Mouse (Mus musculus) C2C12 (cell line): ENCODE measurements around the gene Znrd1as. TPM values are rescaled to one million over a fixed set of nuclear protein-coding genes. Genes with fewer than 3 reads are reported as not detected.

Experiments used
- H3K27me3 ChIP-seq: one replicate; pipeline ENCODE4 v1.6.1; 2011; ENCODE audit not compliant: control insufficient read depth, insufficient read depth, insufficient read length
- H3K36me3 ChIP-seq: one replicate; pipeline ENCODE4 v1.6.1; 2011; ENCODE audit not compliant: control insufficient read depth, insufficient read depth
- H3K4me3 ChIP-seq: one replicate; pipeline ENCODE4 v1.5.1; 2011; ENCODE audit warnings: mild to moderate bottlenecking, control low read depth; ENCODE audit not compliant: poor library complexity, insufficient read depth, severe bottlenecking
- H3K79me2 ChIP-seq: one replicate; pipeline ENCODE4 v1.6.1; 2011; ENCODE audit not compliant: control insufficient read depth, insufficient read depth
- H3K79me3 ChIP-seq: one replicate; pipeline ENCODE4 v1.6.1; 2011; ENCODE audit warnings: low read depth, control low read depth
- H3ac ChIP-seq: one replicate; pipeline ENCODE3; 2011; ENCODE audit warnings: low read depth; ENCODE audit not compliant: control insufficient read depth, insufficient read length
- CEBPB ChIP-seq: IDR thresholded peaks from one replicate; pipeline ENCODE4 v1.6.1; 2011; ENCODE audit warnings: low read depth, mild to moderate bottlenecking, control low read depth, moderate library complexity
- CTCF ChIP-seq: IDR thresholded peaks from one replicate; pipeline ENCODE4 v1.5.1; 2011; ENCODE audit not compliant: control insufficient read depth, insufficient read depth, insufficient read length
- FOSL1 ChIP-seq: IDR thresholded peaks from one replicate; pipeline ENCODE4 v1.8.0; 2011; ENCODE audit warnings: mild to moderate bottlenecking, low read length; ENCODE audit not compliant: poor library complexity, insufficient read depth, severe bottlenecking
- MAX ChIP-seq: IDR thresholded peaks from one replicate; pipeline ENCODE4 v1.6.1; 2011; ENCODE audit warnings: mild to moderate bottlenecking, control low read depth
- MYOD1 ChIP-seq: IDR thresholded peaks from one replicate; pipeline ENCODE4 v1.6.1; 2011; ENCODE audit warnings: low read depth; ENCODE audit not compliant: control insufficient read depth, insufficient read length
- MYOG ChIP-seq: IDR thresholded peaks from one replicate; pipeline ENCODE4 v1.6.1; 2011; ENCODE audit not compliant: control insufficient read depth, insufficient read length; ENCODE audit errors: extremely low read depth
- USF1 ChIP-seq: IDR thresholded peaks from one replicate; pipeline ENCODE4 v1.6.1; 2011; ENCODE audit warnings: low read depth, mild to moderate bottlenecking, control low read depth, moderate library complexity
- polyA plus RNA-seq: library from polyadenylated mRNA; unstranded; fragments of >200 nt; fragmentation: generic; extraction: Trizol; gene quantifications from one replicate; pipeline ENCODE4 v1.2.1, GENCODE M21; 2012; ENCODE audit warnings: missing spikeins

The Znrd1as gene
- polyA plus RNA-seq, 1 experiment, result 3.2 TPM

DNA sequence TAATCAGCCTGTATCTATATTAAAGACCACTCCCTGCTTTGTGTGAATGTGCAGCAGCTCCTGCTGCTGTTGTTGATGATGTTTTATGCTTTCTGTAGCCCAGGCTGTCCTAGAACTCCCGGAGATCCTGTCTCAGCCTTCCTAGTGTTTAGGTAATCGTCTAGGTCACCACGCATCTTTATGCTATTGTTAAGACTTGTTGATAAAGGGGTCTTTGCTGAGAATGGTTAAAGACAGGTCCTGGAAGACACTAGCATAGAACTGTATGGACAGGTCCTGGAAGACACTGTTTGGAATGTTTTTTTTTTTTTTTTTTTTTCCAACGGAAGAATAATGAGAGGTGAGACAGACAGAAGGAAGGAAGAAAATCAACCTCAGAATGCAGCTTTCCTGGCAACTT lies 45.0 kb downstream of the Znrd1as start:
- peak overlapping the region; percentile 24 for H3ac ChIP-seq
- peaks cover 9% of the 10 kb centered on the region for H3K79me2 ChIP-seq
- H3K27me3 ChIP-seq, result no peaks in the 10 kb centered on the region
- peaks cover 19% of the 10 kb centered on the region for H3K36me3 ChIP-seq
- TF ChIP-seq FOSL1, result no peak
- TF ChIP-seq MYOG, result no peak
- TF ChIP-seq CTCF, result no peak
- H3K79me3 ChIP-seq, result no peaks in the 10 kb centered on the region
- H3K4me3 ChIP-seq, result peak overlapping the region; percentile 42

GRCm38 (mm10) chr17:37008161-37008560 lies 49.8 kb downstream of the Znrd1as start:
- no peaks in the 10 kb centered on the region for H3K79me3 ChIP-seq
- no peak overlapping the region for H3K4me3 ChIP-seq
- no peak overlapping the region for H3ac ChIP-seq
- H3K36me3 ChIP-seq, result peaks cover 31% of the 10 kb centered on the region
- TF ChIP-seq FOSL1, result no peak
- TF ChIP-seq USF1, result no peak
- no peak for TF ChIP-seq CTCF
- no peak for TF ChIP-seq MYOD1
- no peak for TF ChIP-seq CEBPB
- no peak for TF ChIP-seq MYOG
- TF ChIP-seq MAX, result no peak
- H3K79me2 ChIP-seq, result peaks cover 5% of the 10 kb centered on the region
- H3K27me3 ChIP-seq, result no peaks in the 10 kb centered on the region

- TF ChIP-seq MYOG (no peak), CTCF (no peak), FOSL1 (no peak), MAX (no peak), MYOD1 (no peak), USF1 (no peak), CEBPB (no peak)
Measured at GRCm38 (mm10) chr17:37009460-37010042, 51.2 kb downstream of the Znrd1as start.

GRCm38 (mm10) chr17:37011719-37012118 lies 53.3 kb downstream of the Znrd1as start:
- TF ChIP-seq MYOG (no peak), CTCF (no peak), FOSL1 (no peak), MYOD1 (no peak), USF1 (no peak), CEBPB (no peak), MAX (no peak)
- Histone ChIP-seq H3ac (no peak overlapping the region), H3K27me3 (no peaks in the 10 kb centered on the region), H3K4me3 (no peak overlapping the region), H3K36me3 (peaks cover 22% of the 10 kb centered on the region), H3K79me2 (no peaks in the 10 kb centered on the region), H3K79me3 (no peaks in the 10 kb centered on the region)

More at GRCm38 (mm10) chr17:37009460-37010042, 51.2 kb downstream of the Znrd1as start:
- peaks cover 26% of the 10 kb centered on the region for H3K36me3 ChIP-seq
- no peaks in the 10 kb centered on the region for H3K79me2 ChIP-seq
- H3K79me3 ChIP-seq, result no peaks in the 10 kb centered on the region
- no peak overlapping the region for H3ac ChIP-seq
- no peak overlapping the region for H3K4me3 ChIP-seq
- no peaks in the 10 kb centered on the region for H3K27me3 ChIP-seq

GRCm38 (mm10) chr17:37012141-37012540 lies 53.7 kb downstream of the Znrd1as start:
- no peak for TF ChIP-seq CTCF
- TF ChIP-seq MYOG, result no peak
- no peak for TF ChIP-seq USF1
- no peak for TF ChIP-seq CEBPB
- no peak for TF ChIP-seq MYOD1
- no peak for TF ChIP-seq FOSL1
- no peak for TF ChIP-seq MAX
- Histone ChIP-seq H3K27me3 (no peaks in the 10 kb centered on the region), H3ac (no peak overlapping the region), H3K79me2 (no peaks in the 10 kb centered on the region), H3K36me3 (peaks cover 18% of the 10 kb centered on the region), H3K79me3 (no peaks in the 10 kb centered on the region), H3K4me3 (no peak overlapping the region)

Other genes starting within 250 kb of the Znrd1as start
- not detected for gene H2-M10.5, start 185.7 kb upstream of the Znrd1as start, polyA plus RNA-seq
- not detected for gene H2-M10.6, start 146.4 kb upstream of the Znrd1as start, polyA plus RNA-seq
- 15.0 TPM for gene Trim26, start 121.5 kb upstream of the Znrd1as start, polyA plus RNA-seq
- gene Trim15, start 91.4 kb upstream of the Znrd1as start, polyA plus RNA-seq, result 0.04 TPM
- gene Trim10, start 89.0 kb upstream of the Znrd1as start, polyA plus RNA-seq, result not detected
- not detected for gene Trim40, start 68.5 kb upstream of the Znrd1as start, polyA plus RNA-seq
- not detected for gene Trim31, start 60.5 kb upstream of the Znrd1as start, polyA plus RNA-seq
- 0.02 TPM for gene Rnf39, start 15.7 kb upstream of the Znrd1as start, polyA plus RNA-seq
- gene Ppp1r11, start 6.9 kb upstream of the Znrd1as start, polyA plus RNA-seq, result 181 TPM
- gene Znrd1, start within 50 bp of the Znrd1as start, polyA plus RNA-seq, result 93.2 TPM
- gene 2410137M14Rik, start 22.6 kb downstream of the Znrd1as start, polyA plus RNA-seq, result not detected
- 0.06 TPM for gene H2-M5, start 30.9 kb downstream of the Znrd1as start, polyA plus RNA-seq
- gene Zfp57, start 42.6 kb downstream of the Znrd1as start, polyA plus RNA-seq, result 11.6 TPM
- 0.02 TPM for gene Mog, start 64.8 kb downstream of the Znrd1as start, polyA plus RNA-seq
- gene Gabbr1, start 87.4 kb downstream of the Znrd1as start, polyA plus RNA-seq, result 6.1 TPM
- not detected for gene Olfr90, start 129.9 kb downstream of the Znrd1as start, polyA plus RNA-seq
- not detected for gene Olfr91, start 139.7 kb downstream of the Znrd1as start, polyA plus RNA-seq
- gene Olfr92, start 161.5 kb downstream of the Znrd1as start, polyA plus RNA-seq, result not detected
- not detected for gene Olfr93, start 202.9 kb downstream of the Znrd1as start, polyA plus RNA-seq
- not detected for gene Ubd, start 235.3 kb downstream of the Znrd1as start, polyA plus RNA-seq
- gene Olfr94, start 242.4 kb downstream of the Znrd1as start, polyA plus RNA-seq, result not detected